Mouse (Mus musculus): ENCODE measurements around the gene Des. TPM values are rescaled to one million over a fixed set of nuclear protein-coding genes. Genes with fewer than 3 reads are reported as not detected.

Des gene
- polyA plus RNA-seq, 1 experiment from 2014 or later: 218 TPM

DNA sequence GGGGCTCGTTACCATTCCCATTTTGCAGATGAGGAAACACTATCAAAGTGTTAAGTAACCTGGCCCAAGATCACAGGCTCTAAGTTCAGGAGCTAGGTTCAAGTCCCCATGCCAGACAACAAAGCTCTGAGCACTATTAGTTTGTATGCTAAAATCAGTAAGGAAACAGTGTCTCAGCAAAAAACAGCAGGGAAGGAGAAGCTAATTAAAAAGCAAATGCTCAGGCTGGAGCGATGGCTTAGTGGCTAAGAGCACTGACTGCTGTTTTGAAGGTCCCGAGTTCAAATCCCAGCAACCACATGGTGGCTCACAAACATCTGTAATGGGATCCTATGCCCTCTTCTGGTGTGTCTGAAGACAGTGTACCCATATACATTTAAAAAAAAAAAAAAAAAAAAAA lies 52.1 kb downstream of the Des start:
- Histone ChIP-seq H3K4me3 (ENCODE audit: low read depth, low read length) (no peak overlapping the region), H3K4me2 (ENCODE audit: low read depth, low read length) (no peak overlapping the region), H3K9me3 (ENCODE audit: control insufficient read depth, low read length) (no peaks in the 10 kb centered on the region), H3K4me1 (ENCODE audit: control insufficient read depth, insufficient read depth, low read length) (no peaks in the 10 kb centered on the region), H3K9ac (ENCODE audit: low read depth, low read length) (no peak overlapping the region), H3K36me3 (ENCODE audit: control insufficient read depth, insufficient read depth, low read length) (peaks cover 30% of the 10 kb centered on the region), H3K27me3 (replicated peaks; ENCODE audit: control insufficient read depth, insufficient read depth, low read length) (no peaks in the 10 kb centered on the region), H3K27ac (replicated peaks; ENCODE audit: low read depth, low read length) (no peak overlapping the region)
- DNase-seq (ENCODE audit: low spot score) (no peak), ATAC-seq (ENCODE audit: low read depth) (no peak)
- WGBS: 88% methylated on average over 3 of the region's 3 CpGs

DNA sequence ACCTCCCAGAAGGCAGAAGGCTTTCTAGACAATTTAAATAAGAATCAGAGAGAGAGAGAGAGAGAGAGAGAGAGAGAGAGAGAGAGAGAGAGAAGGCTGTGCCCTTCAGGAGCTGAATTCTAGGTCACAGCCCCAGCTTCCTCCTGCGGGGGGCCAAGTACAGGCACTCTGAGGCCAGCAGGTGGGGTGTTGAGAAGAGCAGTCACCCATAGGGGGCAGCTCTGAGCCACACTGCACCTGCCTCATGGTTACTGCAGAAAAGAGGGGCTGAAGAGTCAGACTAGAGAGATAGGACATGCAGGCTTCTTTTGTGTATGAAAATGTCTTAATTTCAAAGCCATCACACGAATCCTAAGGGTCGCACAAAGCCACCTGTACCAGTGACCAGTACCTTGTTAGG lies 53.6 kb downstream of the Des start:
- Histone ChIP-seq H3K27ac (replicated peaks; ENCODE audit: low read depth, low read length) (no peak overlapping the region), H3K4me2 (ENCODE audit: low read depth, low read length) (no peak overlapping the region), H3K27me3 (replicated peaks; ENCODE audit: control insufficient read depth, insufficient read depth, low read length) (no peaks in the 10 kb centered on the region), H3K36me3 (ENCODE audit: control insufficient read depth, insufficient read depth, low read length) (peaks cover 30% of the 10 kb centered on the region), H3K9me3 (ENCODE audit: control insufficient read depth, low read length) (no peaks in the 10 kb centered on the region), H3K9ac (ENCODE audit: low read depth, low read length) (no peak overlapping the region), H3K4me1 (ENCODE audit: control insufficient read depth, insufficient read depth, low read length) (no peaks in the 10 kb centered on the region), H3K4me3 (ENCODE audit: low read depth, low read length) (no peak overlapping the region)
- no peak for ATAC-seq (ENCODE audit: low read depth)
- WGBS: 68% methylated on average over 3 of the region's 3 CpGs
- DNase-seq (ENCODE audit: low spot score): no peak

Other genes with a start within 250 kb of the Des start
- 10.3 and 11.5 TPM in 2 replicates for gene Nhej1, start 235.1 kb upstream of the Des start, polyA plus RNA-seq (2014; fragmentation: Nextera tagmentation; extraction: Ambion mirVana)
- gene Slc23a3, start 226.4 kb upstream of the Des start, polyA plus RNA-seq (2014; fragmentation: Nextera tagmentation; extraction: Ambion mirVana): 0.08 and 0.13 TPM in 2 replicates
- 35.9 and 41.4 TPM in 2 replicates for gene Cnppd1, start 217.6 kb upstream of the Des start, polyA plus RNA-seq (2014; fragmentation: Nextera tagmentation; extraction: Ambion mirVana)
- 49.3 and 51.4 TPM in 2 replicates for gene Retreg2, start 217.6 kb upstream of the Des start, polyA plus RNA-seq (2014; fragmentation: Nextera tagmentation; extraction: Ambion mirVana)
- gene Zfand2b, start 191.7 kb upstream of the Des start, polyA plus RNA-seq (2014; fragmentation: Nextera tagmentation; extraction: Ambion mirVana): 37.0 and 37.6 TPM in 2 replicates
- gene Abcb6, start 179.9 kb upstream of the Des start, polyA plus RNA-seq (2014; fragmentation: Nextera tagmentation; extraction: Ambion mirVana): 21.7 and 24.5 TPM in 2 replicates
- 16.8 and 21.8 TPM in 2 replicates for gene Ankzf1, start 168.2 kb upstream of the Des start, polyA plus RNA-seq (2014; fragmentation: Nextera tagmentation; extraction: Ambion mirVana)
- 31.9 and 32.7 TPM in 2 replicates for gene Atg9a, start 168.1 kb upstream of the Des start, polyA plus RNA-seq (2014; fragmentation: Nextera tagmentation; extraction: Ambion mirVana)
- gene Glb1l, start 149.5 kb upstream of the Des start, polyA plus RNA-seq (2014; fragmentation: Nextera tagmentation; extraction: Ambion mirVana): 13.0 and 17.6 TPM in 2 replicates
- gene Stk16, start 149.5 kb upstream of the Des start, polyA plus RNA-seq (2014; fragmentation: Nextera tagmentation; extraction: Ambion mirVana): 97.1 and 103 TPM in 2 replicates
- 59.6 and 76.1 TPM in 2 replicates for gene Tuba4a, start 140.5 kb upstream of the Des start, polyA plus RNA-seq (2014; fragmentation: Nextera tagmentation; extraction: Ambion mirVana)
- gene A630095N17Rik, start 128.2 kb upstream of the Des start, polyA plus RNA-seq (2014; fragmentation: Nextera tagmentation; extraction: Ambion mirVana): not detected in 2 replicates
- 20.0 and 21.0 TPM in 2 replicates for gene Dnajb2, start 123.9 kb upstream of the Des start, polyA plus RNA-seq (2014; fragmentation: Nextera tagmentation; extraction: Ambion mirVana)
- 2.0 and 2.9 TPM in 2 replicates for gene Ptprn, start 95.8 kb upstream of the Des start, polyA plus RNA-seq (2014; fragmentation: Nextera tagmentation; extraction: Ambion mirVana)
- 6.0 and 6.9 TPM in 2 replicates for gene Resp18, start 81.9 kb upstream of the Des start, polyA plus RNA-seq (2014; fragmentation: Nextera tagmentation; extraction: Ambion mirVana)
- 115 and 128 TPM in 2 replicates for gene Dnpep, start 42.3 kb upstream of the Des start, polyA plus RNA-seq (2014; fragmentation: Nextera tagmentation; extraction: Ambion mirVana)
- gene Speg, start 15.0 kb downstream of the Des start, polyA plus RNA-seq (2014; fragmentation: Nextera tagmentation; extraction: Ambion mirVana): 20.2 and 20.3 TPM in 2 replicates
- 74.2 and 82.9 TPM in 2 replicates for gene Gmppa, start 75.6 kb downstream of the Des start, polyA plus RNA-seq (2014; fragmentation: Nextera tagmentation; extraction: Ambion mirVana)
- gene Asic4, start 90.1 kb downstream of the Des start, polyA plus RNA-seq (2014; fragmentation: Nextera tagmentation; extraction: Ambion mirVana): 0.16 and 0.18 TPM in 2 replicates
- gene Chpf, start 119.0 kb downstream of the Des start, polyA plus RNA-seq (2014; fragmentation: Nextera tagmentation; extraction: Ambion mirVana): 65.1 and 66.0 TPM in 2 replicates
- gene Tmem198, start 119.2 kb downstream of the Des start, polyA plus RNA-seq (2014; fragmentation: Nextera tagmentation; extraction: Ambion mirVana): 1.3 and 1.6 TPM in 2 replicates
- 98.7 and 102 TPM in 2 replicates for gene Obsl1, start 146.1 kb downstream of the Des start, polyA plus RNA-seq (2014; fragmentation: Nextera tagmentation; extraction: Ambion mirVana)
- 5.9 and 9.7 TPM in 2 replicates for gene Inha, start 146.7 kb downstream of the Des start, polyA plus RNA-seq (2014; fragmentation: Nextera tagmentation; extraction: Ambion mirVana)
- gene Stk11ip, start 161.2 kb downstream of the Des start, polyA plus RNA-seq (2014; fragmentation: Nextera tagmentation; extraction: Ambion mirVana): 13.1 and 15.3 TPM in 2 replicates
- 12.0 and 18.5 TPM in 2 replicates for gene Slc4a3, start 185.9 kb downstream of the Des start, polyA plus RNA-seq (2014; fragmentation: Nextera tagmentation; extraction: Ambion mirVana)